Mouse (Mus musculus) testis, postnatal 14 days (tissue): ENCODE results near the gene Lrrc10b.
A peak's percentile ranks its signal among the peaks of the same experiment; 100 is the strongest.

ENCODE experiments used
- DNase-seq: peaks from one replicate; pipeline ENCODE4 v3.0.0; 2021; ENCODE audit warnings: low spot score

Lrrc10b gene

GRCm38 (mm10) chr19:10444685-10445369 is 12.4 kb downstream of the Lrrc10b start:
- DNase-seq, result no peak

- DNase-seq, result no peak
Measured at GRCm38 (mm10) chr19:10437521-10437920, 19.8 kb downstream of the Lrrc10b start.

- no peak for DNase-seq
Measured at GRCm38 (mm10) chr19:10436726-10437125, 20.5 kb downstream of the Lrrc10b start.

- DNase-seq, result no peak
Measured at GRCm38 (mm10) chr19:10435908-10436307, 21.4 kb downstream of the Lrrc10b start.

GRCm38 (mm10) chr19:10434927-10435326 is 22.3 kb downstream of the Lrrc10b start:
- no peak for DNase-seq

- no peak for DNase-seq
Measured at GRCm38 (mm10) chr19:10433879-10434540, 23.3 kb downstream of the Lrrc10b start.

GRCm38 (mm10) chr19:10433225-10433624 is 24.0 kb downstream of the Lrrc10b start:
- no peak for DNase-seq

- DNase-seq, result no peak
Measured at GRCm38 (mm10) chr19:10431841-10432240, 25.4 kb downstream of the Lrrc10b start.

- no peak for DNase-seq
Measured at GRCm38 (mm10) chr19:10431410-10431809, 25.9 kb downstream of the Lrrc10b start.

- DNase-seq, result no peak
Measured at GRCm38 (mm10) chr19:10429371-10429770, 27.9 kb downstream of the Lrrc10b start.

GRCm38 (mm10) chr19:10427431-10427830 is 29.8 kb downstream of the Lrrc10b start:
- DNase-seq, result no peak

GRCm38 (mm10) chr19:10426793-10427192 is 30.5 kb downstream of the Lrrc10b start:
- peak; percentile 57 for DNase-seq

GRCm38 (mm10) chr19:10426312-10426711 is 31.0 kb downstream of the Lrrc10b start:
- no peak for DNase-seq

- DNase-seq, result no peak
Measured at GRCm38 (mm10) chr19:10425484-10426270, 31.6 kb downstream of the Lrrc10b start.

GRCm38 (mm10) chr19:10424751-10425150 is 32.5 kb downstream of the Lrrc10b start:
- DNase-seq, result no peak

GRCm38 (mm10) chr19:10421986-10422976 is 35.0 kb downstream of the Lrrc10b start:
- no peak for DNase-seq

- no peak for DNase-seq
Measured at GRCm38 (mm10) chr19:10417436-10417835, 39.8 kb downstream of the Lrrc10b start.

GRCm38 (mm10) chr19:10416889-10417288 is 40.4 kb downstream of the Lrrc10b start:
- DNase-seq, result no peak

- DNase-seq, result no peak
Measured at GRCm38 (mm10) chr19:10415508-10415907, 41.8 kb downstream of the Lrrc10b start.

- DNase-seq, result no peak
Measured at GRCm38 (mm10) chr19:10413701-10414242, 43.5 kb downstream of the Lrrc10b start.
